Mouse (Mus musculus) hindbrain, embryonic 16.5 days (tissue): Measurements from ENCODE around the gene Lamp3. TPM values are rescaled to one million over a fixed set of nuclear protein-coding genes. Genes with fewer than 3 reads are reported as not detected.

Experiments
- polyA plus RNA-seq: library from polyadenylated mRNA; unstranded; fragments of >200 nt; fragmentation: Nextera tagmentation; extraction: Ambion mirVana; gene quantifications from 2 replicates; pipeline ENCODE4 v1.2.1, GENCODE M21; 2015

The Lamp3 gene
- polyA plus RNA-seq, 1 experiment from 2014 or later, result 0.11 TPM

Other genes starting within 250 kb of the Lamp3 start
- gene Olfr166, start 222.7 kb downstream of the Lamp3 start, polyA plus RNA-seq, result not detected in 2 replicates
- gene Olfr167, start 184.1 kb downstream of the Lamp3 start, polyA plus RNA-seq, result not detected in 2 replicates
- gene Olfr168, start 170.8 kb downstream of the Lamp3 start, polyA plus RNA-seq, result not detected in 2 replicates
- gene Olfr169, start 134.6 kb downstream of the Lamp3 start, polyA plus RNA-seq, result not detected in 2 replicates
- gene Olfr170, start 94.5 kb downstream of the Lamp3 start, polyA plus RNA-seq, result not detected in 2 replicates
- not detected in 2 replicates for gene Olfr171, start 76.5 kb downstream of the Lamp3 start, polyA plus RNA-seq
- gene B3gnt5, start 53.8 kb upstream of the Lamp3 start, polyA plus RNA-seq, result 34.1 and 36.9 TPM in 2 replicates